8 mouse cellular contexts compared by ENCODE assay signal in the genomic region with DNA sequence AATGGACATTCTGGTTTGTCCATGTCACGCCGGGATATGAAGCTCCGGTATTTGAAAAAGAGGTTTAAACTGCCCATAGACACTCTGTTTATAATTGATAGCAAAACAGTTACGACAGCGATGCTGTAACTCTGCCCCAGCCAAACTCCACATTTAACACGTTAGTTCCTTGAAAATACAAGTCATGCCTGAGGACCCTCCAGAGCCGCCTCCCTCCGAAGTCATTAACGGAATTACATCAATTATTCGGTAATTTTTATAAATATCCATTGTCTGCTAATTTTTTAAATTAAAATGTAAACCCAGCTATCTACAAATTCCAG. TPM values are rescaled to one million over a fixed set of nuclear protein-coding genes. Genes with fewer than 3 reads are reported as not detected.
DNase-seq lines count a peak whose midpoint lies in the region; ATAC-seq and TF ChIP-seq lines count a peak whose summit lies in the region.

No protein-coding gene starts in this region.

- TF ChIP-seq CTCF in heart, postnatal 0 days (IDR thresholded peaks at IDR 0.05; ENCODE audit: low read depth) = no peak

- peak overlapping the region; percentile 93 for H3K9ac ChIP-seq in heart, postnatal 0 days (replicated peaks; ENCODE audit: low read depth, low read length)
- peak overlapping the region; percentile 94 for H3K9ac ChIP-seq in limb, embryonic 13.5 days
- peak overlapping the region; percentile 85; the same call in 1 of the 2 replicates for H3K9ac ChIP-seq in neural tube, embryonic 11.5 days (ENCODE audit: low read length)

- H3K36me3 ChIP-seq in megakaryocyte, embryonic 14.5 days (replicated peaks; ENCODE audit: low read length) = no peaks in the 10 kb centered on the region
- H3K36me3 ChIP-seq in heart, postnatal 0 days (replicated peaks; ENCODE audit: control insufficient read depth, insufficient read depth, low read length) = no peaks in the 10 kb centered on the region
- no peaks in the 10 kb centered on the region for H3K36me3 ChIP-seq in limb, embryonic 13.5 days
- H3K36me3 ChIP-seq in neural tube, embryonic 11.5 days (ENCODE audit: control insufficient read depth, insufficient read depth, low read length) = no peaks in the 10 kb centered on the region

- peak overlapping the region; percentile 82 for H3K27ac ChIP-seq in heart, postnatal 0 days (ENCODE audit: low read depth)
- H3K27ac ChIP-seq in limb, embryonic 13.5 days = peak overlapping the region; percentile 90; the same call in 1 of the 2 replicates
- no peak overlapping the region for H3K27ac ChIP-seq in neural tube, embryonic 11.5 days (ENCODE audit: low read depth, low read length)

- TF ChIP-seq EP300 in heart, postnatal 0 days (IDR thresholded peaks at IDR 0.05; ENCODE audit: low read depth) = no peak

- H3K4me3 ChIP-seq in megakaryocyte, embryonic 14.5 days (replicated peaks) = peak overlapping the region; percentile 94
- H3K4me3 ChIP-seq in heart, postnatal 0 days (ENCODE audit: low read depth, low read length) = peak overlapping the region; percentile 94
- peak overlapping the region; percentile 79 for H3K4me3 ChIP-seq in limb, embryonic 13.5 days
- peak overlapping the region; percentile 69 for H3K4me3 ChIP-seq in neural tube, embryonic 11.5 days (ENCODE audit: low read depth, low read length)

- no peak for ATAC-seq in megakaryocyte, adult 5-6 weeks (ENCODE audit: poor library complexity, severe bottlenecking)
- ATAC-seq in heart, postnatal 0 days (ENCODE audit: insufficient read depth, low read depth) = no peak
- ATAC-seq in limb, embryonic 13.5 days (ENCODE audit: low FRiP score, low read depth) = no peak
- ATAC-seq in neural tube, embryonic 11.5 days (ENCODE audit: insufficient read depth, low FRiP score, low TSS enrichment) = no peak

- H3K9me3 ChIP-seq in megakaryocyte, embryonic 14.5 days = no peaks in the 10 kb centered on the region
- H3K9me3 ChIP-seq in heart, postnatal 0 days (replicated peaks; ENCODE audit: control insufficient read depth, low read length) = no peaks in the 10 kb centered on the region
- no peaks in the 10 kb centered on the region for H3K9me3 ChIP-seq in limb, embryonic 13.5 days
- H3K9me3 ChIP-seq in neural tube, embryonic 11.5 days (ENCODE audit: control insufficient read depth, low read length) = no peaks in the 10 kb centered on the region

- peaks cover 3% of the 10 kb centered on the region for H3K27me3 ChIP-seq in megakaryocyte, embryonic 14.5 days (replicated peaks)
- no peaks in the 10 kb centered on the region for H3K27me3 ChIP-seq in heart, postnatal 0 days (ENCODE audit: control insufficient read depth, insufficient read depth, low read length)
- H3K27me3 ChIP-seq in limb, embryonic 13.5 days = no peaks in the 10 kb centered on the region
- no peaks in the 10 kb centered on the region for H3K27me3 ChIP-seq in neural tube, embryonic 11.5 days (ENCODE audit: control insufficient read depth, insufficient read depth, low read length)

- peak overlapping the region; percentile 78 for H3K4me2 ChIP-seq in heart, postnatal 0 days (ENCODE audit: low read depth, low read length)
- H3K4me2 ChIP-seq in limb, embryonic 13.5 days (replicated peaks) = peak overlapping the region; percentile 78
- peak overlapping the region; percentile 70 for H3K4me2 ChIP-seq in neural tube, embryonic 11.5 days (ENCODE audit: low read depth)

- under 1% methylated on average over 10 of the region's 10 CpGs for WGBS in heart, postnatal 0 days
- 0% methylated on average over 10 of the region's 10 CpGs for WGBS in limb, embryonic 13.5 days
- under 1% methylated on average over 10 of the region's 10 CpGs for WGBS in neural tube, embryonic 11.5 days

- peak; percentile 71 for DNase-seq in embryo, embryonic 10.5 days (ENCODE audit: low spot score)
- peak; percentile 63 for DNase-seq in heart, postnatal 0 days (ENCODE audit: low spot score)
- DNase-seq in neural tube, embryonic 11.5 days (ENCODE audit: low spot score) = no peak
- no peak for DNase-seq in left cerebral cortex, adult 11 months (ENCODE audit: low spot score)
- DNase-seq in right cerebral cortex, postnatal 4 days = no peak

- H3K4me1 ChIP-seq in megakaryocyte, embryonic 14.5 days = peaks cover 59% of the 10 kb centered on the region
- peaks cover 33% of the 10 kb centered on the region for H3K4me1 ChIP-seq in heart, postnatal 0 days (ENCODE audit: control insufficient read depth, insufficient read depth)
- peaks cover 49% of the 10 kb centered on the region for H3K4me1 ChIP-seq in limb, embryonic 13.5 days
- H3K4me1 ChIP-seq in neural tube, embryonic 11.5 days (ENCODE audit: control insufficient read depth, insufficient read depth, low read length) = peaks cover 12% of the 10 kb centered on the region; the same call in 1 of the 2 replicates

RNA-seq across cellular contexts. Expression of a gene that starts 0.6 kb away (rescaled TPM):
- 7.7 and 20.5 TPM in 2 replicates for polyA plus RNA-seq in megakaryocyte, embryonic 14.5 days (2012; ENCODE audit: insufficient read depth, low replicate concordance)
- total RNA-seq in megakaryocyte, adult 5-6 weeks (2015) = 43.6 and 45.6 TPM in 2 replicates
- 17.4 and 19.6 TPM in 2 replicates for total RNA-seq in megakaryocyte, adult 5-6 weeks (2017)
- total RNA-seq in heart, postnatal 0 days (2014; rRNA removed; ENCODE audit: low replicate concordance) = 31.4 and 36.1 TPM in 2 replicates
- polyA plus RNA-seq in heart, postnatal 0 days (2015; fragmentation: Nextera tagmentation; extraction: Ambion mirVana) = 53.1 and 55.3 TPM in 2 replicates
- 130 and 137 TPM in 2 replicates for polyA plus RNA-seq in limb, embryonic 13.5 days (2015; fragmentation: Nextera tagmentation; extraction: Ambion mirVana)
- 85.8 and 88.1 TPM in 2 replicates for polyA plus RNA-seq in neural tube, embryonic 11.5 days (2014; fragmentation: Nextera tagmentation; extraction: Ambion mirVana)

Comparison
In these comparisons a context has a peak if more than half of its experiments do, and no peak if none do; other contexts are left out.
1. DNase-seq: peak in embryo, embryonic 10.5 days (single experiment) and heart, postnatal 0 days (single experiment); none in neural tube, embryonic 11.5 days (single experiment), left cerebral cortex, adult 11 months (single experiment) and right cerebral cortex, postnatal 4 days (single experiment).
2. Peak in every context shown above with its lines, with median percentiles within 50 percentile points of each other: H3K4me3 ChIP-seq, H3K4me2 ChIP-seq and H3K9ac ChIP-seq.